Mouse (Mus musculus): ENCODE data around the gene Jade1.

DNA sequence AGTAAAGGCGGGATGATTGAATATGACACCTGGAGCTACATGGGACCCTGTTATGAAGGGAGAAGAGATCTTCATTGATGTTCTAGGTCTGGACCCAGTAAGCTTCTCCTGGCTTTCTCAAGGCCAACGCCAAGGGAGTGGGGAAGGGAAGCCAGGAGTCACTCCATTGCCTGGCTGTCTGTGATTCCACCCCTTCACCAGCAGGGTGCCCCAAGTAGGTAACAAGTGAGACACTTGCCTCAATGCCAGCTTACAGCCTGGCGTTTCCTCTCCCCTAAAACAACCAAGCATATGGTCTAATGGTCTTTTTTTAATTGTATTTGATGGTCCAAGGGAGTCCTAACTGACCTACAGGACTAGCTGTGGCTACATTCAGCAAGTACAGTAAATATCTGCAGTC, 14.2 kb upstream of the Jade1 start:
- TF ChIP-seq CTCF (IDR thresholded peaks at IDR 0.05; ENCODE audit: borderline replicate concordance, insufficient read depth, low read length) (no peak), POLR2A (IDR thresholded peaks at IDR 0.05; ENCODE audit: low read depth, low read length) (no peak)
